Mouse (Mus musculus) limb, embryonic 12.5 days (tissue): Measurements from ENCODE around the gene Lkaaear1. TPM values are rescaled to one million over a fixed set of nuclear protein-coding genes. Genes with fewer than 3 reads are reported as not detected.

Experiments
- ATAC-seq: fragments of 200-750 bp; cut with Nextera tagmentation; 2 replicates; pipeline ENCODE4 v1.8.0; 2017; ENCODE audit warnings: low read depth, moderate TSS enrichment; ENCODE audit not compliant: insufficient number of reproducible peaks, insufficient read depth, low FRiP score, low TSS enrichment
- H3K27ac ChIP-seq: fragments of 300-500 bp; sonication (generic); 2 replicates; pipeline ENCODE4 v1.5.1; 2016; ENCODE audit warnings: mild to moderate bottlenecking, moderate library complexity
- H3K27me3 ChIP-seq: fragments of 300-500 bp; sonication (generic); 2 replicates; pipeline ENCODE4 v1.6.1; 2016; ENCODE audit warnings: mild to moderate bottlenecking, moderate library complexity
- H3K36me3 ChIP-seq: fragments of 300-500 bp; sonication (generic); 2 replicates; pipeline ENCODE4 v1.6.1; 2016; ENCODE audit warnings: mild to moderate bottlenecking, moderate library complexity
- H3K4me1 ChIP-seq: fragments of 300-500 bp; sonication (generic); replicated peaks from 2 replicates; pipeline ENCODE4 v1.6.1; 2016
- H3K4me2 ChIP-seq: fragments of 300-500 bp; sonication (generic); 2 replicates; pipeline ENCODE4 v1.6.1; 2016; ENCODE audit warnings: mild to moderate bottlenecking, moderate library complexity
- H3K4me3 ChIP-seq: fragments of 300-500 bp; sonication (generic); replicated peaks from 2 replicates; pipeline ENCODE4 v1.5.1; 2016; ENCODE audit warnings: mild to moderate bottlenecking
- H3K9ac ChIP-seq: fragments of 300-500 bp; sonication (generic); replicated peaks from 2 replicates; pipeline ENCODE4 v1.6.1; 2016; ENCODE audit warnings: mild to moderate bottlenecking, moderate library complexity
- H3K9me3 ChIP-seq: fragments of 300-500 bp; sonication (generic); 2 replicates; pipeline ENCODE4 v1.6.1; 2016; ENCODE audit warnings: mild to moderate bottlenecking, moderate library complexity
- WGBS: fragments of 180-500 bp; shearing (Covaris S2); methylation state at CpG from one replicate; pipeline ENCODE4 v1.1.7; 2016; 5-methylcytosine and 5-hydroxymethylcytosine counted together
- polyA plus RNA-seq: library from polyadenylated mRNA; unstranded; fragments of >200 nt; fragmentation: Nextera tagmentation; extraction: Ambion mirVana; gene quantifications from 2 replicates; pipeline ENCODE4 v1.2.1, GENCODE M21; 2016

The Lkaaear1 gene
- polyA plus RNA-seq, 1 experiment from 2014 or later, result not detected

DNA sequence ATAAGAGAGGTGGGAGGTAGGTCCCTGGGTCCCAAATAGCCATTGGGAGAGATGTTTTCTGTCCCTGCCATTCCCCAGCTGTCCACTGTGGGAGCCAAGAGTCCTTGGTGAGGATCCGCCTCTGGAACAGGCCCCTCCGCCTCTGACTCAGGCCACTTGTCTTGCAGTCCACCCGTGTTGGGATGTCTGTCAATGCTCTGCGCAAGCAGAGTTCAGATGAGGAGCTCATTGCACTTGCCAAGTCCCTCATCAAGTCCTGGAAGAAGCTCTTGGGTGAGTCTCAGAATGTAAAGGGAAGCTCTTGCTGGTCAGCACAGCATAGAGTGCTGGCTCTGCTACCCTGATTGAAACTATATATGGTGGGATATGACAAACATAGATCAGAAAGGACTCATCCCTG, 14.9 kb downstream of the Lkaaear1 start:
- Histone ChIP-seq H3K4me2 (no peak overlapping the region), H3K9ac (no peak overlapping the region), H3K9me3 (no peaks in the 10 kb centered on the region), H3K27ac (no peak overlapping the region), H3K36me3 (peaks cover 38% of the 10 kb centered on the region), H3K4me1 (peaks cover 20% of the 10 kb centered on the region), H3K27me3 (no peaks in the 10 kb centered on the region), H3K4me3 (no peak overlapping the region)
- WGBS, result 70% methylated on average over 4 of the region's 4 CpGs
- no peak for ATAC-seq

- no peak overlapping the region for H3K4me2 ChIP-seq
- no peaks in the 10 kb centered on the region for H3K9me3 ChIP-seq
- H3K27ac ChIP-seq, result no peak overlapping the region
- no peaks in the 10 kb centered on the region for H3K27me3 ChIP-seq
- H3K36me3 ChIP-seq, result peaks cover 24% of the 10 kb centered on the region
- no peak overlapping the region for H3K9ac ChIP-seq
- no peak overlapping the region for H3K4me3 ChIP-seq
- ATAC-seq, result no peak
- peaks cover 22% of the 10 kb centered on the region for H3K4me1 ChIP-seq
- WGBS, result 93% methylated on average over 1 of the region's 1 CpGs
These were observed 16.3 kb downstream of the Lkaaear1 start for GRCm38 (mm10) chr2:181681978-181682377.

GRCm38 (mm10) chr2:181680716-181681117, 17.5 kb downstream of the Lkaaear1 start:
- Histone ChIP-seq H3K27ac (peak overlapping the region; percentile 66), H3K27me3 (no peaks in the 10 kb centered on the region), H3K4me2 (peak overlapping the region; percentile 88), H3K9ac (peak overlapping the region; percentile 87), H3K36me3 (peaks cover 11% of the 10 kb centered on the region), H3K9me3 (no peaks in the 10 kb centered on the region), H3K4me3 (peak overlapping the region; percentile 69), H3K4me1 (peaks cover 31% of the 10 kb centered on the region)
- 17% methylated on average over 7 of the region's 7 CpGs for WGBS
- ATAC-seq, result peak; percentile 8; the same call in 1 of the 2 replicates

DNA sequence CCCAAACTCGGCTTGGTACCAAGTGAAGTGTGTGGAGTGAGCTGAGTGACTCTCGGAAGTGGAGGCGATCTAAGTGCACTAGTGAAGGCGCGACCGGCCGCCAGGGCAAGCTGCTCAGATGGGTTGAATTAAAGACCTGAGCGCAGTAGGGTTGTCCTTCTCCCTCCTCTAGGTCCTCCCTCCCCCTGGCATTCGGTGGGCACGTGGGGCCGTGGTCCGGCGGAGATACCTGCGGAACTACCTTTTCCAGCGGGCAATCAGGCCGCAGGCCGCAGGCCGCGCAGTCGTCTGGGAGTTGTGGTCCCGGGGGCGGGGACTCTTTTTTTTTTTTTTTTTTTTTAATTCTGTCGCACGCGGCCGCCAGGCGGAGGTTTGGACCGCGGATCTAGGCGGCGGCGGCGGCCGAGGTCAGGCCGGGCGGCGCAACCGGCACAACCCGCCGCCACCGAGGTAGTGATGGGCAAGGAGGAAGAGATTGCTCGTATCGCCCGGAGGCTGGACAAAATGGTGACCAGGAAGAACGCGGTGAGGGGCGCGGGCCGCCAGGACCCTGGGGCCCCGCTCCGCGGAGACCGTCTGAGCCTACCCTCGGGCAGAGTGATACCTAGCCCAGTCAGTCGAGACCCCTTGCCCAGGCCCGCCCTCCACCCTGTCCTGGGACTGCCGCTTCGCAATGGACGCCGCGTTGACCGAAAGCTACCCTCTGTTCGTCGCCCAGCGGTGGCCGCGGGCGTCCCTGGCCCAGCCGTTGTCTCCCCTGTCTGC, 18.1 kb downstream of the Lkaaear1 start, which contains the start of gene Tcea2:
Gene Tcea2, plus strand, starts transcription at position 360 of the 765 bp plus-strand sequence.
- Histone ChIP-seq H3K4me1 (peaks cover 36% of the 10 kb centered on the region), H3K9me3 (no peaks in the 10 kb centered on the region), H3K36me3 (peaks cover 10% of the 10 kb centered on the region), H3K27ac (peak within 1 kb of the TSS; percentile 66), H3K4me3 (peak within 1 kb of the TSS; percentile 69), H3K27me3 (no peaks in the 10 kb centered on the region), H3K4me2 (peak within 1 kb of the TSS; percentile 88), H3K9ac (peak within 1 kb of the TSS; percentile 87)
- under 1% methylated on average over 62 of the region's 69 CpGs for WGBS
- ATAC-seq, result peak; percentile 44

- Histone ChIP-seq H3K4me1 (peaks cover 44% of the 10 kb centered on the region), H3K27ac (no peak overlapping the region), H3K27me3 (peaks cover 7% of the 10 kb centered on the region), H3K4me3 (no peak overlapping the region), H3K36me3 (no peaks in the 10 kb centered on the region), H3K9ac (no peak overlapping the region), H3K9me3 (no peaks in the 10 kb centered on the region), H3K4me2 (no peak overlapping the region)
- peak; percentile 33; the same call in 1 of the 2 replicates for ATAC-seq
- 46% methylated on average over 1 of the region's 1 CpGs for WGBS
These were observed 19.5 kb downstream of the Lkaaear1 start for GRCm38 (mm10) chr2:181678780-181679179.

DNA sequence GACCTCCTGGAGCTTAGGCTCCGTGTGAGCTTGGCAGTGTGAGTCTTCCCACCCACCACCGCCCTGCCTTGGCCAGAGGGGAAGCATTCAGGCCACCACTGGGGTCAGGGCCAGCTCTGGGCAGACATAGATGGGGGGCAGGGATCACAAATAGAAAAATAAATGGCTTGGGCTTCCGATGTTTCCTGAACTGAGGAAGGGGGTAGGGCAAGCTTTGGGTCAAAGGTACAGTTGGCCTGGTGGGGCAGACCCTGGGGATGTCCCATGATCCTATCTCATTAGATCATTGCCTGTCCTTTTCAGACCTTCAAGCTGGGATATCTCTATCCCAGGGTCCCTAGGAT, 20.5 kb downstream of the Lkaaear1 start:
- H3K27ac ChIP-seq, result no peak overlapping the region
- no peak for ATAC-seq
- peaks cover 17% of the 10 kb centered on the region for H3K27me3 ChIP-seq
- no peak overlapping the region for H3K4me2 ChIP-seq
- H3K4me3 ChIP-seq, result no peak overlapping the region
- WGBS, result 57% methylated on average over 3 of the region's 3 CpGs
- H3K9me3 ChIP-seq, result no peaks in the 10 kb centered on the region
- H3K36me3 ChIP-seq, result no peaks in the 10 kb centered on the region
- H3K4me1 ChIP-seq, result peaks cover 49% of the 10 kb centered on the region
- no peak overlapping the region for H3K9ac ChIP-seq

GRCm38 (mm10) chr2:181677096-181677754, 21.0 kb downstream of the Lkaaear1 start:
- Histone ChIP-seq H3K9ac (no peak overlapping the region), H3K9me3 (no peaks in the 10 kb centered on the region), H3K4me1 (peaks cover 49% of the 10 kb centered on the region), H3K27me3 (peaks cover 22% of the 10 kb centered on the region), H3K4me2 (no peak overlapping the region), H3K4me3 (no peak overlapping the region), H3K27ac (0 out of 2 replicates have a peak overlapping the region, but pooled peaks have one; percentile 3), H3K36me3 (no peaks in the 10 kb centered on the region)
- no peak for ATAC-seq
- 63% methylated on average over 5 of the region's 5 CpGs for WGBS

GRCm38 (mm10) chr2:181676424-181676823, 21.8 kb downstream of the Lkaaear1 start:
- Histone ChIP-seq H3K4me2 (no peak overlapping the region), H3K36me3 (no peaks in the 10 kb centered on the region), H3K4me3 (no peak overlapping the region), H3K27ac (no peak overlapping the region), H3K9ac (no peak overlapping the region), H3K9me3 (no peaks in the 10 kb centered on the region), H3K27me3 (peaks cover 30% of the 10 kb centered on the region), H3K4me1 (peaks cover 52% of the 10 kb centered on the region)
- WGBS, result 63% methylated on average over 2 of the region's 2 CpGs
- no peak for ATAC-seq

DNA sequence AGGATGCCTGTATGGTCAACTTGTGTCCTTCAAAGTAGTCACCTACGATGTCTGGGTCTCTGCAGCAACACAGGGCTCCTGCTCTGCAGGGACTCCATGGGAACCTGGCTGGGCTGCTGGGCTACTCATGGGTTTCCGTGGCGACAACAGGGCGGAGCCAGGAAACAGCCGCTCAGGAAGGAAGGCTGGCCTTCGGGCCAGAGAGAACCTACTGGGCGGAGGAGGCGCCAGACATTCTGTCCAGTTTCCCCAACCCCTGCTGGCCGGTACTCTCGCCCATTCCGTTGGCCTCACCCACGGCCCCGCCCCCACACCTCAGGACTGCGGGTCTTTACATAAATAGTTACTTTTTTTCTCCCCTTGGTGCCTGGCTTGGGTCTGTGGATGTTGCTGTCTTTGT, 22.8 kb downstream of the Lkaaear1 start:
- WGBS, result 2% methylated on average over 14 of the region's 14 CpGs
- Histone ChIP-seq H3K9ac (peak overlapping the region; percentile 27), H3K27me3 (peaks cover 40% of the 10 kb centered on the region), H3K9me3 (no peaks in the 10 kb centered on the region), H3K4me2 (peak overlapping the region; percentile 51), H3K27ac (no peak overlapping the region; the same call in 1 of the 2 replicates), H3K4me1 (peaks cover 51% of the 10 kb centered on the region), H3K36me3 (no peaks in the 10 kb centered on the region), H3K4me3 (no peak overlapping the region; the same call in 1 of the 2 replicates)
- no peak for ATAC-seq

DNA sequence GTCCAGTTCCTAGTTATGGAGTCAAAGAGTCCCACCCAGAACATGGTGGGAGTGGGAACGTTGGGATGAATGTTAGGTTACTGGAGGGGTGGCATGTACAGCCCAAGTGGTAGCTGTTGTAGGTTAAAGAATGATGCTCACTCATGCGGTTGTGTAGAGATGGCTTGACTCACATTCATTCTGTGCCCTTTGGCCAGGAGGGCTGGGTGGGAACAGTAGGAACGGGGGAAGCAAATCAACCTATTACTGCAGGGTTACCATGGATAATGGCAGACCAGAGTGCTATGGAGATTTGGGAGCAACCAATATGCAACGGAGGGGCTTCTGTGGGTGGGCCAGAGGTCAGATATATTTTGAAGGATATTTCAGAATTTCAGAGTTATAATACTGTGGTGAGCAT, 23.3 kb downstream of the Lkaaear1 start:
- peaks cover 56% of the 10 kb centered on the region for H3K4me1 ChIP-seq
- no peak overlapping the region for H3K4me3 ChIP-seq
- no peak for ATAC-seq
- H3K9me3 ChIP-seq, result no peaks in the 10 kb centered on the region
- H3K4me2 ChIP-seq, result no peak overlapping the region
- WGBS, result 83% methylated on average over 4 of the region's 4 CpGs
- H3K36me3 ChIP-seq, result no peaks in the 10 kb centered on the region
- H3K27ac ChIP-seq, result no peak overlapping the region
- H3K27me3 ChIP-seq, result peaks cover 45% of the 10 kb centered on the region
- no peak overlapping the region for H3K9ac ChIP-seq

GRCm38 (mm10) chr2:181673501-181673900, 24.7 kb downstream of the Lkaaear1 start:
- H3K9me3 ChIP-seq, result no peaks in the 10 kb centered on the region
- H3K9ac ChIP-seq, result no peak overlapping the region
- peaks cover 47% of the 10 kb centered on the region for H3K4me1 ChIP-seq
- H3K27ac ChIP-seq, result no peak overlapping the region
- H3K27me3 ChIP-seq, result peaks cover 59% of the 10 kb centered on the region
- no peak for ATAC-seq
- H3K36me3 ChIP-seq, result no peaks in the 10 kb centered on the region
- no peak overlapping the region for H3K4me2 ChIP-seq
- no peak overlapping the region for H3K4me3 ChIP-seq
- WGBS, result 58% methylated on average over 1 of the region's 1 CpGs
